Mouse (Mus musculus): Measurements from ENCODE around the gene Slc44a3.

The Slc44a3 gene

DNA sequence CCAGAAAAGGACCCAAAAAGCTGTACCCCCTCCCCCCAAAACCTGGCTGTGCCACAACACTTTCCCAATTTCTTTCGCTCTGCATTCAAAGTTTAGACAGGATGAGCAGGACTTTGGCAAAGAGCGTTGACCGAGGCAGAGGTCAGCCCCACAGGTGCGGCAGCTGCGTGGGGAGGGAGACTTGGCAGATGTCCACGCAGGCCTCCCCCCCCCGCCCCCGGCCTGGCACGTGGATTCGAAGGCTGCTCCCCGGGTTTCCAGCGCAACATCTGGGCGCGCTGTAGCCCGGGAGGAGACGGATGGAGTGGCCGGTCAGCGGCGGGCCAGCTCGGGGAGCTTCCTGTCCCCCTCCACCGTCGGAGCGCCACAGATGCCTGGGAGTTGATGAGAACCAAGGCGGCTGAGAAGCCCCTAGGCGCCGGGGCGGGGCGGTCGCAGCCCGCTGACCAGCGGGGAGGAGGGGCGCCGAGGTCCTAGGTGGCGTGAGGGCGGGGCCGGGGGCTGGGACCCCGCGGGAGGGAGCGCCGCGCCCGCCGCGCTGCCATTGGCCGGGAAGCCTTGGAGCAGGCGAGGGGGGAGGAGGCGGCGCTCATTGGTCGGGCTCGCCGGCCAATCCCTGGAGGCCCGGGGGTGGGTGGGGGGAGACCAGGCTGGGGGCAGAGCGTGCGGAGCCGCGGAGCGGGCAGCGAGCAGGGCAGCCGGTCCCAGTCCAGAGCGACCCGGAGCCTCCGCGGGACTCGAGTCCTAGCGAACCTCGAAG lies 106.2 kb downstream of the Slc44a3 start, which contains the start of gene Cnn3:
TSS of gene Cnn3 (plus strand) at position 637 of the 760 bp plus-strand sequence.
- peak; percentile 93 for DNase-seq

DNA sequence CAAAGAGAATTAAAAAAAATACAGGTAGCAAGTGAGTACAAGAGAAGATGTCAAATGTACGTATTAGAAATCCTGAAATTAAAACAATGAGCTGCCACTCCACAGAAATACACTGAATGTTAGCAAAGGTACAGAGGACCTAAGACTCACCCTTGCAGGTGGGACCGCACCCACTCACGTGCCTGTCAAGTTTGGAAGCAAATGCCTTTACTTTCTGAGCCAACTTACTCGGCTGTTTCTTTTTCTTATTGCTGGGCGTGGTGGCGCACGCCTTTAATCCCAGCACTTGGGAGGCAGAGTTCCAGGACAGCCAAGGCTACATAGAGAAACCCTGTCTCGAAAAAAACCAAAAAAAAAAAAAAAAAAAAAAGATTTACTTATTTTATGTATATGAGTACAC lies 109.8 kb downstream of the Slc44a3 start:
- no peak for DNase-seq

DNA sequence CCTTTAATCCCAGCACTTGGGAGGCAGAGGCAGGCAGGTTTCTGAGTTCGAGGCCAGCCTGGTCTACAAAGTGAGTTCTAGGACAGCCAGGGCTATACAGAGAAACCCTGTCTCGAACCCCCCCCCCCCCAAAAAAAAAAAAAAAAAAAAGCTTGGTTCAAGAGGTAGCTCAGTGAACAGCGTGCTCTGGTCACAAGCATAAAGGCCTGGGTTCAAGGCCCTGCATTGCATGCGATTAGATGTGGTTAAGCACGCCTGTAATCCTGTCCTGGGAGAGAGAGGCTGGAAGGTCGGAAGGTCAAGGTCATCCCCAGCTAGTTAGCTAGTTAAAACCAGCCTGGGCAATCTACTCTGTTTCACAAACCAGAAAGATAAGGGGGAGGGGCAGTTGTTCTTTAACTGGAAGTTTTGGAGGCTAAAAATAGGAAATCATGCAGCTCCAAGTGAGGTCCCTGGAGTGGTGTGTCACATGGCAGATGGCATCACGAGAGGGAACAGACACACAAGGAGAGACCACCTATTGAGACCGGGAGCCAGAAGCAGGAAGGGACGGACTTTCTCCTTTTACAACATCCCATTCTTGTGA lies 113.3 kb downstream of the Slc44a3 start:
- peak; percentile 16 for DNase-seq

DNA sequence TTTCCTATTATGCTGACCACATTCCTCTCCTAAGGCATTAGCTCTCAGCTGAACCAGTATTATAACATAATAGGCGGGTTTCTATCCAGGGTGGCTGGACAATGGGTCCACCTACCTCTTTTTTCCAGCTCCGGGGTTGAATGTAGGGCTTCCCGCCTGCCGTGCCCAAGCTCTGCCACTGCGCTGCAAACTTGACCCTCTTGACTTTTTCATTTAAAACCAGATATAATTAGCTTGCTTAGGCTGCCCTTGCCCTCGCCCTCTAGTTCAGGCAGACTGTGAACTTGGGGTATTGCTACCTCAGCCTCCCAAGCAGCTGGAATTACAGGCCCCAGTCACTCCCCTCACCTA lies 114.0 kb downstream of the Slc44a3 start:
- no peak for DNase-seq

DNA sequence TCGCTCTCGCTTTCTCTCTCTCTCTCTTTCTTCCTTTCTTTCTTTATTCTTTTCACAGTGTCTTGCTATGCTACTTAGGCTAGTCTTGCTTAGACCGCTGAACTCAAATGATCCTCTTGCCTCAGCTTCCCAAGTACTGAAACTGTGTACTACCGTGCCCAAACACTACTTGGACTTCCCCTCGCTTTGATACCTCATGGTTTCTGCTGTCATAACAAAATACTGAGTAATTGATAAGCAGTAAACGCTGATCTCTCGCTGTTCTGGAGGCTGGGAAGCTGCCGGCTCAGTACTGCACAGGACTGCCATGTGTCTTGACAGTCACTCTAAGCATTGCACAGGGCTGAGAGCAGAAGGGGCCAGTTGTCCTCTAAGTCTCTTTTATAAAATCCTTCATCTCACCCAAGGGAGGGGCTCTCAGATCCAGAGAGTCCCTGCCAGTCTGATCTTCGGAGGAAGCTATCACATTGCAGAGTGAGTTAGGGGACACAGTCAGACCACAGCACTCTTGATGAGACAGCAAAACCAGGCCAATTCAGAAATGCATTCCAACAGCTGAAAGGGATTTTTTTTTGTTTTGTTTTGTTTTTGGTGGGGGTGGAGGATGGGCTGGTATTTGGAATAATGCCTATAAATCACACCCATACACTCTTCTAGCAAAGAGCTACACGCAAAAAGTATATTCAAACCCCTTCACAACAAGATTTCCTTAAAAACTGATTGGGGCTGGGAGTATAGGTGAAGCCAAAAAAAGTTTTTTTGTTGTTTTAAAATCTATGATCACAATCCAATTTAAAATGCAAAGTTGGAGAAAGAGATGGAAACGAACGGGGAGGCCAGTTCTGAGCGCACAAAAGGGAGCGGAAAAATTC lies 114.6 kb downstream of the Slc44a3 start:
- DNase-seq = no peak

DNA sequence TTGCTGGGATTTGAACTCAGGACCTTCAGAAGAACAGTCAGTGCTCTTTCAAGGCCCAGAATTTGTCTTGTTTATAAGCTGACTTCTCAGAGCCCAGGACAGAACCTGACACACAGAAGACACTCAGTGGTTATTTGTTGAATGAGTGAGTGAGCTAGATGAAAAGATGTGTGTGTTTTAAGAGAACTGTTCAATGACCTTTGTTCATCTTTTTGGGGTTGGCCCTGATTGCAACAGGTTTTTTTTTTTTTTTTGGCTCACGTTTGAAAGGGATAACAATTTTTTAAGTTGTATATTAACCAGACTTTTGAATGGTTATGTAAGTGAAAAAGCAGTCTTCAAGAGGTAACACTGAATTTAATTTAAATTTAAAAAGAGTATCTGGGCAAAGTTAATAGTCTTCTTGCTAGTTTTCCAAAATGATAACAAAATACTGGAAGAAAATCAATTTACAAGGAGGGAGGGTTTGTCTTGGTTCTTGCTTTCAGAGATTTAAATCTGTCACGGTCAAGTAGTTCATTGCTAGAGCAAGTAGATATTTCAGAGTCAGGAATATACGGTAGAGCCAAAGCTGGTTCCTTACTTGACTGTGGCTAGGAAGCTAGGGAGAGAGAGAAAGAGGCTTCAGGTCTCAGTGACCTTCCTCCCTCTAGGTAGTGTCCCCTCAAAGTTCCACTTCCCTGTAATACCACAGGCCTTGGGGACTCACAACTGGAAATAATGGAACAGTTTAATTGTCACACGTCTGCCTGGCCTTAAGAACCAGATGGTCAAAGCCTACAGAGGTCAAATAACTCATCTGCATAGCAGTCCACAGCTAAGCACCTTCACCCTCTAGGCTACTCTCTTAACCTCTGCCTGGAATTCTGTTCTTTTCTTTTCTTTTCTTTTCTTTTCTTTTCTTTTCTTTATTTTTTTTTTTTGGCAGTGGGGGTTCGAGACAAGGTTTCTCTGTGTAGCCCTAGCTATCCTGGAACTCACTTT lies 115.7 kb downstream of the Slc44a3 start:
- no peak for DNase-seq

DNA sequence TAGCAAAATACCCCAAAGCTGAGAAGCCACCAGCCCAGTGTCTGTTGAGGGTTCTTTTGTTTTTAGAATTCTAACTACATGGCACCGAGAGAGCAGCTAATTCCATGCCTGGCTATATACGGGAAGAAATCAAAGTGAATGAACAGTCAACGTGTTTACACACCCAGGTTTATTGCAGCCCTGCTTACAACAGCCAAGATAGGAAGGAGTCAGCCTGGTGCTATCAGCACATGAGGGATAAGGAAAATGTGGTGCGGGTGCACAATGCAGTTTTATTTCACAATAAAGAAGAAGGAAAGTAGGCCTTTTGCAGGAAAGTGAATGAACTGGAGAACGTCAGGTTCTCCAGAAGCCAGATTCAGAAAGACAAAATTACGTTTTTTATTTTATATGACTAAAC lies 120.8 kb downstream of the Slc44a3 start:
- no peak for DNase-seq

Data from liver (tissue).